Mouse (Mus musculus) cerebellum, adult 2 months (tissue): ENCODE measurements around the gene Krt77. TPM values are rescaled to one million over a fixed set of nuclear protein-coding genes. Genes with fewer than 3 reads are reported as not detected.

ENCODE experiments used
- DNase-seq, 2 experiments: peaks; one replicate each; pipeline ENCODE4 v3.0.0; 2021
- H3K27ac ChIP-seq: fragments of 200-500 bp; 2 replicates; pipeline ENCODE4 v1.5.1; 2012; ENCODE audit warnings: low read length, control low read depth, inconsistent platforms; ENCODE audit not compliant: insufficient read depth
- H3K27me3 ChIP-seq: fragments of 200-500 bp; 2 replicates; pipeline ENCODE4 v1.6.1; 2012; ENCODE audit warnings: inconsistent platforms, mild to moderate bottlenecking, low read length, moderate library complexity; ENCODE audit not compliant: control insufficient read depth, insufficient read depth
- H3K4me1 ChIP-seq: fragments of 200-500 bp; 2 replicates; pipeline ENCODE4 v1.6.1; 2011; ENCODE audit warnings: low read length; ENCODE audit not compliant: control insufficient read depth, insufficient read depth
- H3K4me3 ChIP-seq: fragments of 200-500 bp; replicated peaks from 2 replicates; pipeline ENCODE3; 2011; ENCODE audit warnings: mild to moderate bottlenecking, low read depth, low read length, control low read depth; ENCODE audit not compliant: insufficient read depth
- CTCF ChIP-seq: fragments of 200-500 bp; IDR thresholded peaks from 2 replicates; pipeline ENCODE4 v1.5.1; 2011; ENCODE audit warnings: low read depth, mild to moderate bottlenecking, control low read depth, low read length, moderate library complexity, borderline replicate concordance; ENCODE audit not compliant: insufficient read depth
- POLR2A ChIP-seq: fragments of 200-500 bp; IDR thresholded peaks from 2 replicates; pipeline ENCODE4 v1.6.1; 2011; ENCODE audit warnings: low read length, control low read depth, borderline replicate concordance; ENCODE audit not compliant: insufficient read depth
- WGBS: fragments of 180-500 bp; shearing (Covaris S2); methylation state at CpG from one replicate; pipeline ENCODE4 v1.1.7; 2018; 5-methylcytosine and 5-hydroxymethylcytosine counted together
- polyA plus RNA-seq: library from polyadenylated mRNA; depleted of rRNA; stranded (reverse); fragments of >200 nt; gene quantifications from 2 replicates; pipeline ENCODE4 v1.2.3, GENCODE M21; 2012; rRNA removed

Gene Krt77
- polyA plus RNA-seq, 1 experiment, result 0.26 TPM

DNA sequence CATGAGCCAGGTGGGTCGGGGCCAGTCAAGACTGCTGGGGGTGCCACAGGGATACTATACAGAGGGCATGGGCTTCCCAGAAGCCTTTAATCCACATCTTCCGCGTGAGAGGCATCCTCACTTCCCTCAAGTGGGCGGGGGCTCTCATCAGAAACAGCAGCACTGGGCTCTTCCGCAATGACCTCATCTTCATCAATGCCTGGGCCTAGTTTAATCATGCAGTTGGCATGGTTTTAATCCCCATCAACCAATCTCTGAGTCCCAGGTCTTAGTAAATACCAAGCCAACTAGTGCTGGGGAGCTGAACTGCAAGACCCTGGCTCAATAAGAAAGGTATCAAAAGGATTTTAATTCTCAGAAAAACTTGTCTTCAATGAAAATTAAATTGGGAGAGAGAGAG, 40.1 kb downstream of the Krt77 start:
- Histone ChIP-seq H3K4me3 (no peak overlapping the region), H3K27ac (no peak overlapping the region), H3K4me1 (no peaks in the 10 kb centered on the region), H3K27me3 (no peaks in the 10 kb centered on the region; the same call in 1 of the 2 replicates)
- no peak for DNase-seq
- 76% methylated on average over 5 of the region's 5 CpGs for WGBS
- no peak for TF ChIP-seq CTCF
- TF ChIP-seq POLR2A, result no peak

DNA sequence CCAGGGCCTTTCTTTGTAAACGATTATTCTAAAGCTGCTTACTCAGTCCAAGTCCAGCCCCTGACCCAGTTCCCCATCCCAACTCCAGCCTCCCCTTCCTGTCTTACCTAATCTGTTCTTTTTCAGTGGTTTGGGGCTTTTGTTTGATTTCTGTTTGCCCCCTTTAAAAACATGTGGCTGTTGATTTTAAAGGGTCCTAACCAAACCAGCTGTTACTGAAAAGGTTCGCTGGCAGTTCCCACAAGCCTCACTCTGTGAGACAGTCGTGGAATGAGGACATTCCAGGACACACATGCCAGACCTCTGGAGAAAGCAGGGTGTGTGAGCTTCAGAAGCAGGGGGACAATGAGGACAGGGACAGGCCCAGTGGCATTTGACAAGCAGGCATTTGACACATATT, 47.7 kb downstream of the Krt77 start:
- 25% methylated on average over 3 of the region's 3 CpGs for WGBS
- no peaks in the 10 kb centered on the region for H3K4me1 ChIP-seq
- no peak overlapping the region for H3K27ac ChIP-seq
- no peak overlapping the region for H3K4me3 ChIP-seq
- TF ChIP-seq CTCF (no peak), POLR2A (no peak)
- no peaks in the 10 kb centered on the region for H3K27me3 ChIP-seq
- no peak for DNase-seq

DNA sequence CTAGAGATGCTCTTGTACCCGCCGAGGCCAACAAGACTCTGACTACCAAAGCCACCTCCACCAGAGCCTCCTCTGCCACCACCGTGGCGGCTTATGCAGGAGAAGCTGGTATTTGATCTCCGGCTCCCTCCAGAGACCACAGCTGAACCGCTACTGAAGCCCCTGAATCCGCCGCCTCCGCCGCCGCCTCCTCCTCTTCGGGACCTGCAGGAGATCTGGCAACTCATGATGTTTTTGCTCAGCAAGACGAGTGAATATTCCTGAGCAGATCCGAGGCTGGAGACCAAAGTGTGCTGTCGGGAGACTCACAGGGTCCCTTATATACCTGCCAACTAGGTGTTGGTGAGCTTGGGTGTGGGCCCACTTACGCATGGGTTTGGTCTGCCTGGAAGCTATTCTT, 51.6 kb downstream of the Krt77 start, which contains the start of gene Krt2:
Gene Krt2 (minus strand): TSS at position 295 of the 400 bp plus-strand sequence.
- Histone ChIP-seq H3K27me3 (no peaks in the 10 kb centered on the region), H3K4me3 (no peak within 1 kb of the TSS), H3K4me1 (no peaks in the 10 kb centered on the region), H3K27ac (no peak within 1 kb of the TSS)
- TF ChIP-seq POLR2A, result no peak
- no peak for TF ChIP-seq CTCF
- 70% methylated on average over 16 of the region's 16 CpGs for WGBS
- DNase-seq, result peak in 1 of 2 experiments; percentile 1

Other genes starting within 250 kb of the Krt77 start
- gene Gm5414, start 241.5 kb downstream of the Krt77 start, polyA plus RNA-seq, result not detected in 2 replicates
- not detected in 2 replicates for gene Gm5478, start 222.3 kb downstream of the Krt77 start, polyA plus RNA-seq
- not detected in 2 replicates for gene Krt6b, start 189.4 kb downstream of the Krt77 start, polyA plus RNA-seq
- gene Krt6a, start 175.4 kb downstream of the Krt77 start, polyA plus RNA-seq, result not detected in 2 replicates
- 0.08 TPM in 1 of 2 replicates, not detected in the other for gene Krt5, start 156.8 kb downstream of the Krt77 start, polyA plus RNA-seq
- gene Krt71, start 126.6 kb downstream of the Krt77 start, polyA plus RNA-seq, result 0.25 and 0.54 TPM in 2 replicates
- gene Krt72, start 83.2 kb downstream of the Krt77 start, polyA plus RNA-seq, result not detected in 2 replicates
- gene Krt73, start 67.4 kb downstream of the Krt77 start, polyA plus RNA-seq, result 0.05 TPM in 1 of 2 replicates, not detected in the other
- gene Krt2, start 51.5 kb downstream of the Krt77 start, polyA plus RNA-seq, result not detected in 2 replicates
- gene Krt1, start 18.9 kb downstream of the Krt77 start, polyA plus RNA-seq, result 4.8 and 5.3 TPM in 2 replicates
- 0.05 TPM in 1 of 2 replicates, not detected in the other for gene Krt76, start 23.2 kb upstream of the Krt77 start, polyA plus RNA-seq
- 0.05 TPM in 1 of 2 replicates, not detected in the other for gene Krt4, start 55.0 kb upstream of the Krt77 start, polyA plus RNA-seq
- not detected in 2 replicates for gene Krt79, start 70.6 kb upstream of the Krt77 start, polyA plus RNA-seq
- gene Krt78, start 84.6 kb upstream of the Krt77 start, polyA plus RNA-seq, result 0.03 TPM in 1 of 2 replicates, not detected in the other
- 0.61 and 1.1 TPM in 2 replicates for gene Krt8, start 134.8 kb upstream of the Krt77 start, polyA plus RNA-seq
- gene Krt18, start 158.5 kb upstream of the Krt77 start, polyA plus RNA-seq, result 1.1 and 2.1 TPM in 2 replicates
- 114 TPM in 2 replicates for gene Eif4b, start 204.1 kb upstream of the Krt77 start, polyA plus RNA-seq
- gene Tns2, start 230.7 kb upstream of the Krt77 start, polyA plus RNA-seq, result 33.6 and 33.7 TPM in 2 replicates